Mouse (Mus musculus): ENCODE results near the gene Dguok. TPM values are rescaled to one million over a fixed set of nuclear protein-coding genes. Genes with fewer than 3 reads are reported as not detected.

The Dguok gene
- 63.7 and 71.9 TPM in 2 replicates for polyA plus RNA-seq (2015; fragmentation: Nextera tagmentation; extraction: Ambion mirVana)

DNA sequence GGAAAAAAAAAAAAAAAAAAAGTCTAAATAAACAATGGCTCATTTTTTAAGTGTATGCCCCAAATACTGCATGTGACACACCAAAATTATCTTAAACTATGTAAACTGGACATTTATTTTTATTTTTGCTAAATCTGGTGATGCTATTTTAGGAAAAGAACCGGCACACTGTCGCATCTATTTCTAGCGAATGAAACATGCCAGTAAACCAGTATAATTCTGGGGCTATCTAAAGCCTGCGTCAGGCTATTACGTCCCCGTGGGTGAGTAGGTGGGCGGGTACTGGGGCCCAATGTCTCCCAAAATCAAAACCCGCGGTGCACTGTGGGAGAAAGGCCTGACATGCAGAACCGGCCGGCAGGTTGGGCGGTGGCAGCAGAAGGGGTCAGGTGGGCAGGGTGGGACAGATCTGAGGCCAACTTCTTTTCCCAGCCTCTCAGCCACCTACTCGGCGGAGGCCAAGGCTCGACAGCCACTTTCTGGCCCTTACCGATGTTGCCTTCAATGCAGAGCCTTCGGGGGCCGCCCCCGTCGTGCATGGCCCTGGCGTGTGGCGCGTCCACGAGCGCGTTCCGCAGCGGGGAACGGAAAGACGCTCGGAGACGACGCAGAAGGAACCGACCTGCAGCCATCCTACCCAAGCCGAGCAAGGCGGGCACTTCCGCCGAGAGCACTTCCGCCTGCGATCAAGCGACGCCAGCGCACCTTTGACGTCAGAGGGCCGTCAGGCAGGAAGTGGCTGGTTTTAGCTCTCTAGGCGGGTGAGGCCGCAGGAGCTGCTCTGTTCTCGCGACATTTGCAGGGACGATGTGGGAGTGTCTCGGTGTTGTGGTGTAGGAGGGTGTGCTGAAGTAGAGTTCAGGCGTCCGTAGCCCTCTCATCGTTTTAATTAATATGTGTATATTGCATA is at the start of gene Dguok:
Gene Dguok, minus strand, starts transcription at position 712 of the 910 bp plus-strand sequence.
- Histone ChIP-seq H3K4me1 (replicated peaks) (peaks cover 20% of the 10 kb centered on the region), H3K9me3 (no peaks in the 10 kb centered on the region), H3K4me3 (replicated peaks) (peak within 1 kb of the TSS; percentile 77), H3K4me2 (replicated peaks) (peak within 1 kb of the TSS; percentile 81), H3K27ac (peak within 1 kb of the TSS; percentile 92), H3K9ac (replicated peaks) (peak within 1 kb of the TSS; percentile 86), H3K36me3 (peaks cover 5% of the 10 kb centered on the region; the same call in 1 of the 2 replicates), H3K27me3 (no peaks in the 10 kb centered on the region)
- peak; percentile 100 for ATAC-seq
- under 1% methylated on average over 54 of the region's 54 CpGs for WGBS

- Histone ChIP-seq H3K4me2 (replicated peaks) (no peak overlapping the region), H3K27me3 (no peaks in the 10 kb centered on the region), H3K27ac (no peak overlapping the region), H3K4me3 (replicated peaks) (no peak overlapping the region), H3K9me3 (no peaks in the 10 kb centered on the region), H3K9ac (replicated peaks) (no peak overlapping the region), H3K36me3 (peaks cover 87% of the 10 kb centered on the region), H3K4me1 (replicated peaks) (no peaks in the 10 kb centered on the region)
- no peak for ATAC-seq
- WGBS = 89% methylated on average over 6 of the region's 6 CpGs
Measured at GRCm38 (mm10) chr6:83555972-83556371, 49.2 kb upstream of the Dguok start.

- no peak overlapping the region for H3K9ac ChIP-seq (replicated peaks)
- ATAC-seq = no peak
- no peak overlapping the region for H3K4me2 ChIP-seq (replicated peaks)
- H3K27me3 ChIP-seq = no peaks in the 10 kb centered on the region
- H3K9me3 ChIP-seq = no peaks in the 10 kb centered on the region
- H3K36me3 ChIP-seq = peaks cover 61% of the 10 kb centered on the region
- no peaks in the 10 kb centered on the region for H3K4me1 ChIP-seq (replicated peaks)
- no peak overlapping the region for H3K4me3 ChIP-seq (replicated peaks)
- H3K27ac ChIP-seq = no peak overlapping the region
- WGBS = 61% methylated on average over 5 of the region's 5 CpGs
Measured at GRCm38 (mm10) chr6:83548346-83548745, 41.6 kb upstream of the Dguok start.

GRCm38 (mm10) chr6:83545778-83546177 is 39.0 kb upstream of the Dguok start:
- no peak overlapping the region for H3K9ac ChIP-seq (replicated peaks)
- no peak overlapping the region for H3K27ac ChIP-seq
- no peaks in the 10 kb centered on the region for H3K4me1 ChIP-seq (replicated peaks)
- no peak for ATAC-seq
- WGBS = 85% methylated on average over 3 of the region's 3 CpGs
- H3K36me3 ChIP-seq = peaks cover 60% of the 10 kb centered on the region
- H3K27me3 ChIP-seq = no peaks in the 10 kb centered on the region
- H3K9me3 ChIP-seq = no peaks in the 10 kb centered on the region
- no peak overlapping the region for H3K4me3 ChIP-seq (replicated peaks)
- H3K4me2 ChIP-seq (replicated peaks) = no peak overlapping the region

DNA sequence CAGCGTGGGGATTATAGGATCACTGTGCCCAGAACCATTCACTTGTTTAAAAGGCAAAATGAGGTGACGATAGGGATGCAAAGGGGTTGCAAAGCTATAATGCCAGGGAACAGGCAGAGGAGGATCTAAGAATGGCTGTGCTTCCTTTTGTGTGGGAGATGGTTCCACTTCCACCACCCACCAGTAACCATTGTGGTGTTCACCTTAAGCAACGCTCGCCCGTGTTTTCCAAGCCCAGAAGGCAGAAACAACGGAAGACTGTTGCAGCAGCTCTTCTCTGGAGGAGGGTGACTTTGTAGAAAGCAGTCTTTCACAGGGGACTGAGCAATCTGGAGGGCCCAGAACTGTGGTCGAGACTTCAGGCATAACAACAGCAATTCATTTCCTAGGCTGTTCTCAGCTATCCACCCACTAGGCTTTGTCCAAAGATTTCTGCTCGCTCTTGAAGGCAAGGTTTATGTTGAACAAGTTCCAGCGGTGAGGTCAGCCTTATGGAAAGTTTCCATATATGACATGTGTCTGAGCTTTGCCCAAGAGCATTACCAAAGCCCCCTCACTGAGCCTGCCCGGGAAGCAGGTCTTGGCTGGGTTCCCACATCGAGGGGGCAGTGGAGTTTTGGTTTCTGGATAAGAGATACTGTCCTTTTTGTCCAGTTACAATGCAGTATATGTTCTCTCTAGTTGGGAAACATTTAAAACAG is 35.1 kb upstream of the Dguok start:
- H3K9ac ChIP-seq (replicated peaks) = no peak overlapping the region
- 79% methylated on average over 11 of the region's 11 CpGs for WGBS
- no peak overlapping the region for H3K27ac ChIP-seq
- peaks cover 47% of the 10 kb centered on the region for H3K36me3 ChIP-seq
- H3K9me3 ChIP-seq = no peaks in the 10 kb centered on the region
- no peak overlapping the region for H3K4me2 ChIP-seq (replicated peaks)
- no peak for ATAC-seq
- H3K4me3 ChIP-seq (replicated peaks) = no peak overlapping the region
- no peaks in the 10 kb centered on the region for H3K4me1 ChIP-seq (replicated peaks)
- no peaks in the 10 kb centered on the region for H3K27me3 ChIP-seq

DNA sequence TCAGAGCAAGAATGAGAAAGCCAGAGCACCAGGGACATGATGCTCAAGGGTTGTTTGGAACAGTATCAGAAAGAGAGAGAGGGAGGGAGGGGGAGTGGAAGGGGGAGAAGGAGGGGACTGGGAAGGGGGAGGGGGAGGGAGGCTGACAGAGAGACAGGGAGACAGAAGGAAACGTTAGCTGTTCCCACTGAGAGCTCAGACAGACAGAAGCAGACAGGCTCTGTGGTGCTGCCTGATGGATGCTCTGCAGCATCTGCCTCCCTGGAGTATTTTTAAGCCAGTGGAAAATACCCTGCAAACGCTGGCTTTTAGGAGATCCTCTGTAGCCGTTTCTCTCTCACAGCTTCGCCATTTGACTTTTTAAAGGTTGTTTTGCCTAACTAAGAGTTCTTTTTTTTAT is 33.2 kb upstream of the Dguok start:
- no peak overlapping the region for H3K27ac ChIP-seq
- H3K9ac ChIP-seq (replicated peaks) = no peak overlapping the region
- no peak for ATAC-seq
- peaks cover 29% of the 10 kb centered on the region for H3K36me3 ChIP-seq
- WGBS = 40% methylated on average over 4 of the region's 4 CpGs
- no peaks in the 10 kb centered on the region for H3K27me3 ChIP-seq
- H3K4me1 ChIP-seq (replicated peaks) = no peaks in the 10 kb centered on the region
- H3K9me3 ChIP-seq = no peaks in the 10 kb centered on the region
- no peak overlapping the region for H3K4me3 ChIP-seq (replicated peaks)
- no peak overlapping the region for H3K4me2 ChIP-seq (replicated peaks)

GRCm38 (mm10) chr6:83536795-83537059 is 30.0 kb upstream of the Dguok start:
- no peak overlapping the region for H3K27ac ChIP-seq
- ATAC-seq = no peak
- no peaks in the 10 kb centered on the region for H3K9me3 ChIP-seq
- no peak overlapping the region for H3K9ac ChIP-seq (replicated peaks)
- 48% methylated on average over 6 of the region's 6 CpGs for WGBS
- no peaks in the 10 kb centered on the region for H3K27me3 ChIP-seq
- peaks cover 2% of the 10 kb centered on the region; the same call in 1 of the 2 replicates for H3K36me3 ChIP-seq
- H3K4me3 ChIP-seq (replicated peaks) = no peak overlapping the region
- H3K4me2 ChIP-seq (replicated peaks) = no peak overlapping the region
- H3K4me1 ChIP-seq (replicated peaks) = no peaks in the 10 kb centered on the region

- no peaks in the 10 kb centered on the region for H3K9me3 ChIP-seq
- no peak within 1 kb of the TSS for H3K4me2 ChIP-seq (replicated peaks)
- H3K4me3 ChIP-seq (replicated peaks) = no peak within 1 kb of the TSS
- H3K36me3 ChIP-seq = no peaks in the 10 kb centered on the region
- no peak for ATAC-seq
- no peaks in the 10 kb centered on the region for H3K27me3 ChIP-seq
- no peak within 1 kb of the TSS for H3K9ac ChIP-seq (replicated peaks)
- H3K27ac ChIP-seq = no peak within 1 kb of the TSS
- no peaks in the 10 kb centered on the region for H3K4me1 ChIP-seq (replicated peaks)
- 66% methylated on average over 12 of the region's 12 CpGs for WGBS
Measured at GRCm38 (mm10) chr6:83536028-83536794, 29.4 kb upstream of the Dguok start, which contains the start of gene Actg2. Gene Actg2 (minus strand): TSS chr6:83536265.

GRCm38 (mm10) chr6:83532608-83533007 is 25.8 kb upstream of the Dguok start:
- no peaks in the 10 kb centered on the region for H3K27me3 ChIP-seq
- H3K4me3 ChIP-seq (replicated peaks) = no peak overlapping the region
- H3K27ac ChIP-seq = no peak overlapping the region
- WGBS = 71% methylated on average over 2 of the region's 2 CpGs
- H3K9me3 ChIP-seq = no peaks in the 10 kb centered on the region
- H3K9ac ChIP-seq (replicated peaks) = no peak overlapping the region
- H3K4me2 ChIP-seq (replicated peaks) = no peak overlapping the region
- no peaks in the 10 kb centered on the region for H3K36me3 ChIP-seq
- ATAC-seq = no peak
- no peaks in the 10 kb centered on the region for H3K4me1 ChIP-seq (replicated peaks)

- 83% methylated on average over 6 of the region's 6 CpGs for WGBS
- H3K9me3 ChIP-seq = no peaks in the 10 kb centered on the region
Measured at GRCm38 (mm10) chr6:83523194-83523593, 16.4 kb upstream of the Dguok start.

GRCm38 (mm10) chr6:83521784-83522183 is 15.0 kb upstream of the Dguok start:
- WGBS = 76% methylated on average over 6 of the region's 6 CpGs
- Histone ChIP-seq H3K4me2 (replicated peaks) (no peak overlapping the region), H3K9me3 (no peaks in the 10 kb centered on the region), H3K4me3 (replicated peaks) (no peak overlapping the region), H3K4me1 (replicated peaks) (no peaks in the 10 kb centered on the region), H3K9ac (replicated peaks) (no peak overlapping the region), H3K36me3 (no peaks in the 10 kb centered on the region), H3K27ac (no peak overlapping the region), H3K27me3 (no peaks in the 10 kb centered on the region)
- no peak for ATAC-seq

More at GRCm38 (mm10) chr6:83523194-83523593, 16.4 kb upstream of the Dguok start:
- no peaks in the 10 kb centered on the region for H3K4me1 ChIP-seq (replicated peaks)
- no peak overlapping the region for H3K4me3 ChIP-seq (replicated peaks)
- H3K27me3 ChIP-seq = no peaks in the 10 kb centered on the region
- no peak overlapping the region for H3K9ac ChIP-seq (replicated peaks)
- no peak overlapping the region for H3K27ac ChIP-seq
- no peak for ATAC-seq
- no peak overlapping the region for H3K4me2 ChIP-seq (replicated peaks)
- H3K36me3 ChIP-seq = no peaks in the 10 kb centered on the region

GRCm38 (mm10) chr6:83518637-83519036 is 11.9 kb upstream of the Dguok start:
- Histone ChIP-seq H3K4me1 (replicated peaks) (no peaks in the 10 kb centered on the region), H3K4me3 (replicated peaks) (no peak overlapping the region), H3K9me3 (no peaks in the 10 kb centered on the region), H3K4me2 (replicated peaks) (no peak overlapping the region), H3K36me3 (no peaks in the 10 kb centered on the region), H3K27me3 (no peaks in the 10 kb centered on the region), H3K27ac (no peak overlapping the region), H3K9ac (replicated peaks) (no peak overlapping the region)
- WGBS = 84% methylated on average over 3 of the region's 3 CpGs
- no peak for ATAC-seq

All from midbrain, embryonic 13.5 days (tissue).